Mouse (Mus musculus): ENCODE measurements around the gene Pde4d.

The Pde4d gene

GRCm38 (mm10) chr13:108598673-108599072 lies 148.9 kb downstream of the Pde4d start:
- in situ Hi-C loops (cut with MboI), result no loop called here

- in situ Hi-C loops (cut with MboI), result no loop called here
These were observed 149.6 kb downstream of the Pde4d start for GRCm38 (mm10) chr13:108599186-108599900.

DNA sequence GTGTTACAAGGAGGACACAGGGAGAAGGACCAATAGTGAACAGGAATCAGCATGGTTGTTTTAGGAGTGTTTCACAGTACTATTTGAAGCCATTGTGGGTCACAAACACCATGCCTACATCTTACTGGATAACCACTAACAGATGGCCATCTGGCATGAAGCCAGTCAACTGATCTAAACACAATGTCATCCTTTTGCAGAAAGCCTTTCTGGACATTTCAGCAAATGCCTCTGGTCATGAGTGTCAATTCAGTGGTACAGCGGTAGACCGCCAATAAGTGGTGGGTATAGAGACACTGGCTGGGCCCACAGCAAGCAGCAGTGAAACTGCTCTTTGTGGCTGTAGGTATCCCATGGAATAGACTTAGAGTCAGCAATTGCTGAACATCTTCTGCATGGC lies 151.3 kb downstream of the Pde4d start:
- in situ Hi-C loops (cut with MboI), result no loop called here

- in situ Hi-C loops (cut with MboI), result no loop called here
These were observed 153.8 kb downstream of the Pde4d start for GRCm38 (mm10) chr13:108603502-108603901.

DNA sequence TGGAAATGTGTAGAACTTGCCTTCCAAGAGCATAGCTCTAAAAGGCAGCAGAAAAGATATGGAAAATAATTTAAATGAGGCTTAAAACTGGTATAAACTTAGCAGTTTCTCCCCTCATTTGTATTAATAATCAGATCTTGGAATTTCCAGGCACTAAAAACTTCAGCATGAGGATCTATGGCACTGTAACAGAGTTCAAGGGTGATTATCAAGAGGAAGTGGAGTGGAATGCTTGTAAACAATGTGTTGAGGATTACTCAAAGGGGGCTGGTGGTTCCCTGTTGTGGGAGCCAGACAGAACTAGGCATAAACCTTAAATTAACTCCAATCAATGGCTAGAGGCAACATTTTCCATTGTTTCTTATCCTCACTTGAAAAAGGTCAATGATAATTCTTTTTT lies 154.5 kb downstream of the Pde4d start:
- in situ Hi-C loops (cut with MboI), result no loop called here

- in situ Hi-C loops (cut with MboI), result no loop called here
These were observed 168.5 kb downstream of the Pde4d start for GRCm38 (mm10) chr13:108618207-108618606.

DNA sequence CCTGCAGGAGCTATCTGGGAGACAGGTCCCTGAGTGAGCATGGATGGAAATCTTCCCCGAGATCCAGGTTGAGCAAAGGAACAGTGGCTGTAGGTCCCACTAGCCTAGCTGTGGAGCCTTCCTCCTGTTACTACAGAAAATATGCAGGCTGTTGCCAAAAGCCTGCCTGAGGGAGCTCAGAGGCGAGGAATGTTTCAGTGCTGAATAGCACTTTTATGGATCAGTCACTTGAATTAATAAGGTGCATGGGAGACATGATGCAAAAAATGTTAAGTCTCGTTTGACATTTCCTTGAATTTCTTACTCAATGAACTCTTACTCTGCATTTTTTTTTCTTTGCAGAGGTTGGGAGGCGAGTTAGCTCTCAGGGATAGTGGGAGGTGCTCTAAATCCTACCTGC lies 172.9 kb downstream of the Pde4d start:
- in situ Hi-C loops (cut with MboI), result no loop called here

GRCm38 (mm10) chr13:108623929-108624328 lies 174.2 kb downstream of the Pde4d start:
- in situ Hi-C loops (cut with MboI), result no loop called here

DNA sequence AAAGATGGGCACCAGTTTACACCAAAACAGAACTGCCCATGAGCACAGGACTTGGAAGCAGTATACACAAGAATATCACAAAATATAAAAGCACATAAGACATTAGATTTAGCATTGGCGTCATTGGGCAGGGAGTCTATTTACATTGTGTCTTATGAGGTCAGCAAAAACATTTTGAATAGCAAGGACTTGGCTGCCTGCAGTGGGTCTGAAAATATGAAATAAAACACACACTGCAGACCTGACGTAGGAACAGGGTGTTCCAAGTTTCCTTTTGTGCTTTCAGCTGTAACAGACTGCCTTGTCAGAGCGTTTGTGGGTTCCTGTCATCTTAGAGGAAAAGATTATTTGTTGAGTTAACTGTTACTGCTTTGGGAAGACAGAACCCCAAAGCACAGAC lies 176.4 kb downstream of the Pde4d start:
- in situ Hi-C loops (cut with MboI), result no loop called here

- in situ Hi-C loops (cut with MboI), result no loop called here
These were observed 178.8 kb downstream of the Pde4d start for GRCm38 (mm10) chr13:108628501-108628900.

DNA sequence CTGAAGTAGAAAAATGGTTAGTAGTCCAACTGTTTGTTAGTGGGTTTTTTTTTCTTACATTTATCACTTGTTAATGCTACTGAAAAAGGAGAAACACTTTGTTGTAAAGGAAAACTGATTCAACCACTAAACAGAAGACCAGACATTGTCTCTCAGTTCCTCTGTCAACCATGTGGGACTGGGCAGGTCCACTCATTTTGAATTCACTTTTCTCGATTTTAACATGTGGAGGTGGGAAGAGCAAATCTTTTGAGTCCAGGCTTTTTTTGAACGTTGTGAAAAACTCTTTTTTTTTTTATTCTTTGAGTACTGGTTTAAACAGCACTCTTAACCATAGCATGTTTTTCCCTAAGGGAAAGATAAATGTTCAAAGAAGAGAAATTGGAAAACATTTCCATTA lies 180.8 kb downstream of the Pde4d start:
- in situ Hi-C loops (cut with MboI), result no loop called here

- in situ Hi-C loops (cut with MboI), result no loop called here
These were observed 181.5 kb downstream of the Pde4d start for GRCm38 (mm10) chr13:108631222-108631621.

DNA sequence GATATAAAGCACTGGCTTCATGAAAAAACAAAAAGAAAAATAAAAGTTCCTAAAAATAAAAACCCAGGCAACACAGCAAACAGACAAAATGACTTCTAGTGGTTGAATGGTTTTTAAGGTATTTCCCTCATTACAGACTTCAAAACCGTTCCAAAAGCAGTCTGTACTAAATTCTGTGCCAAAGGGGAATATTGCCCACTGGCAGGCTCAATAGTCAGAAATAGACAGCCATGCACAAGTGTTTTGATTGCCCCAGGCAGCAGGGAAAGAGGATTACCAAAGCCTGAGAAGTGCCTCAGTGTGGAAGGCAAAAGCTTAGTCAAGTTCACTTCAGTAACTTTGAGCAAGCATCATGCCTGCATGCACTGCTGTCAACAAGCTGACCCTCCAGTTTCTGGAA lies 186.8 kb downstream of the Pde4d start:
- in situ Hi-C loops (cut with MboI), result no loop called here

- in situ Hi-C loops (cut with MboI), result no loop called here
These were observed 192.5 kb downstream of the Pde4d start for GRCm38 (mm10) chr13:108642259-108642658.

GRCm38 (mm10) chr13:108646801-108647200 lies 197.1 kb downstream of the Pde4d start:
- in situ Hi-C loops (cut with MboI), result no loop called here

DNA sequence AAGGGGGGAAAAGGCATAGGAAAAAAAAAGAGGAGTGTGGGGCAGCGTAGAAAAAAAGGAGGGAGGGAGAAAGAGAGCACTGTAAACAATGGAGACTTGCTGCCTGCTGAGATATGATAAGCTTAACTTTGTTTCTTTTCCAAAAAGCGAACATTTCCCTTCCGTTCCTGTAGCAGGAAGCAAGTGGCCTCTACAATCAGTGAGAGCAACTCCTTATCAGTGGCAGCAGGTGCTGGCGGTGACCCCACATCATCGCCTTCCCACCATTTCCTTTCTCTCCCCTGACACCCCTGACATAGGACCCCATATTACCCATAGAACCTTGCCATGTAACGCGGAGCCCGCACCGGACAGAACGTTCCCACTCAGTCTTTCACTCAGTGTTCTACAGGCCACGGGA lies 197.5 kb downstream of the Pde4d start:
- in situ Hi-C loops (cut with MboI), result no loop called here

GRCm38 (mm10) chr13:108654026-108654723 lies 204.4 kb downstream of the Pde4d start:
- in situ Hi-C loops (cut with MboI), result no loop called here

- in situ Hi-C loops (cut with MboI), result no loop called here
These were observed 216.8 kb downstream of the Pde4d start for GRCm38 (mm10) chr13:108666579-108666978.

GRCm38 (mm10) chr13:108667077-108667476 lies 217.3 kb downstream of the Pde4d start:
- in situ Hi-C loops (cut with MboI), result no loop called here

- in situ Hi-C loops (cut with MboI), result no loop called here
These were observed 227.3 kb downstream of the Pde4d start for GRCm38 (mm10) chr13:108677056-108677455.

DNA sequence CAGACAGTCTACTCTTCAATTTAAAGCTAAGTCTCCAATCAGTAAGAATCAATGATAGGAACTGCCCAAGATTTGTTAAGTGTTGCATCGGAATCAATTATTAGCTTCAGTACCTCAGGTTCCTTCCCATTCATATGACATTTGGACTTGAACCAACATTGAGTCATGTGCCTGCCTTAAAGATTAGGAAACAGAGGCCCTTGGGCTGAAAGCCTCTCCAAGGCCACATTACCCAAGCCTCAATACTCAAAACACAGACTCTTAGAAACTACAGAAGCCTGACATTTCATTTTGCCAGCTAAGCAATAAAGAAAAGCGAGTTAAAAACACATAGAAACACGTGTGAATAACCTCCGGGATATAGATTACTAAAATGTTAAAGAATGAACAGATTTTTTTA lies 233.3 kb downstream of the Pde4d start:
- in situ Hi-C loops (cut with MboI), result no loop called here

DNA sequence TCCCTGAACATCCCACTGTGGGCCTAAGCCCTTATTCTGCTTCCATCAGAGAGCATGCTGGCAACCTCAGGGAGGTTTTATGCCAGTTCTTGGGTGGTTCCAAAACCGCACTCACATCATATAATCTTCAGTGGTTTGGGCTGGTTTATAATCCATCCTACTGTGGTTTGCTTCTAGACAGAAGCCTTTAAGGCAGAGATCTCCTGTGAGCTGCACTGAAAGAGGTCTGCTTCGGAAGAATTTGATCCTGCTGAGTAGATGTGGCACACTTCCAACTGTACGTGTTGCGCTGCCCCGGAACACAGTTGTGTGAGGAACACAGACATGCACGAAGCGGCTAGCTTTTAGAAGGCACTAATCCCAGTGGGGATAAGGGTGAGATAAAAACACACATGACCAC lies 236.1 kb downstream of the Pde4d start:
- in situ Hi-C loops (cut with MboI), result no loop called here

GRCm38 (mm10) chr13:108686262-108686661 lies 236.5 kb downstream of the Pde4d start:
- in situ Hi-C loops (cut with MboI), result no loop called here

DNA sequence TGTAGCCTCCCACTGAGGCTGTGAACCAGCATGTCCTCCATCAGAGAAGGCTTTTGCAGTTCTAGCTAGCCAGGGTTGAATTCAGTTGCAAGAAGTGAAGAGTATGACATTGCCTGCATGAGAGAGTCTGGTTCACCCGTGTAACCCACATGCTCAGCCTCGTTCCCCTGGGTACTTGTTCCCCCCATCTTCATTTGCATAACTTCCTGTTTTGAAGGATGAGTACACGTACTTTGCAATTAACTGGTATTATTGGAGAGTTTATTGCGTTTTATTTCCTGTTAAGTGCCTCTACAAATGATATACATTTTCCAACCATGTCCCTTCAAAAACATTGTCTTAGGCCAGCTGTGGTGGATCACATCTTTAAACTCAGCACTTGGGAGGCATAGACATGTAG lies 237.1 kb downstream of the Pde4d start:
- in situ Hi-C loops (cut with MboI), result no loop called here
